Mouse (Mus musculus) erythroblast, adult 5-6 weeks (primary cell): ENCODE measurements around the gene Gp1bb. TPM values are rescaled to one million over a fixed set of nuclear protein-coding genes. Genes with fewer than 3 reads are reported as not detected.

Source experiments
- ATAC-seq: replicated peaks from 2 replicates; pipeline ENCODE4 v1.8.0; 2016; ENCODE audit warnings: moderate number of reproducible peaks, mild to moderate bottlenecking, moderate TSS enrichment, inconsistent platforms; ENCODE audit not compliant: poor library complexity, low FRiP score, severe bottlenecking
- total RNA-seq, 2 experiments: library from RNA; stranded (forward) in 1 of 2; stranded (reverse) in 1 of 2; fragments of 150-400 nt in 1 of 2; fragments of 200-764, 138-1000 nt in 1 of 2; gene quantifications; 2 replicates each; pipeline versions ENCODE4 v1.2.3 to v1.2.4; 2015 to 2017; ENCODE audit warnings: low replicate concordance in 2 of 2

Gp1bb gene
- total RNA-seq, 2 experiments from 2014 or later, result 0.94 to 3.7 TPM

GRCm38 (mm10) chr16:18611752-18612151 lies 10.5 kb downstream of the Gp1bb start:
- no peak for ATAC-seq

GRCm38 (mm10) chr16:18609099-18609498 lies 13.1 kb downstream of the Gp1bb start:
- no peak for ATAC-seq

DNA sequence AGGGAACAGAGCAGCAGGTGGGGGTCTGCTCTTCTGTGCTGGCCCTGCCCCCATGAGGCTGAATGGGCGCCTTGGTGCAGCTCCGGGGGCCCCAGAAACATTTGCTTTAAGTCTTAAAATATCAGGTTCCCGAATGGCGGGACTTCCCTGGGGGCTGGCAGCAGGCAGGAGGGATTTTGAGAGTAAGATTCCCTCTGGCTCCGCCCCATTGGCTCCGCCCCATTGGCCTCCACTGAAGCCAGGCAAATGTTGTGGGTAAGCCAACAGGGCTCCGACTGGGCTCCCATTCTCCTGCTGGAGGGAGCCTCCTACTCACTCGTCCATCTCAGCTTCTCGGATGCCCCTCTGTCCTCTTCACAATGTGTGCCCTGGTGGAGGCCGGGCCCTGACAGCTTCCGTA lies 14.0 kb downstream of the Gp1bb start:
- no peak for ATAC-seq

DNA sequence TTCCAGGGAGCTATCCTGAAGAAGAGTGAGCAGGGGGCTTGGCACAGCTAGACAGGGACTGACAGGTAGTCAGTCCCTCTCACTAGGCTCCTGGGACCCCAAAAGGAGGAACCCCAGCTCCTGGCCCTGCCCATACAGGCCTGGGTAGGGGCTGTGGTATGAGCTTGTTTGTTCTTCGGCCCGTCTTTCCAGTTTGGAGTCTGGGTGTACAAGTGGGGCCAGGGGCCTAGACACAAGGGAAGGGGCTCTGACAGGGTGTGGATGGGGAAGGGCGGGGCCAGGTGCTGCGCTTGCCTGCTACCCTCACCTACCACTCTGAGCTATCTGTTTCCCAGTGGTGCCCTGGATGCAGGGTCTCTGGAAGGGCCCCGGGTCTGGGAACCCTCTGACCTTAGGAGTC lies 16.5 kb downstream of the Gp1bb start:
- no peak for ATAC-seq

DNA sequence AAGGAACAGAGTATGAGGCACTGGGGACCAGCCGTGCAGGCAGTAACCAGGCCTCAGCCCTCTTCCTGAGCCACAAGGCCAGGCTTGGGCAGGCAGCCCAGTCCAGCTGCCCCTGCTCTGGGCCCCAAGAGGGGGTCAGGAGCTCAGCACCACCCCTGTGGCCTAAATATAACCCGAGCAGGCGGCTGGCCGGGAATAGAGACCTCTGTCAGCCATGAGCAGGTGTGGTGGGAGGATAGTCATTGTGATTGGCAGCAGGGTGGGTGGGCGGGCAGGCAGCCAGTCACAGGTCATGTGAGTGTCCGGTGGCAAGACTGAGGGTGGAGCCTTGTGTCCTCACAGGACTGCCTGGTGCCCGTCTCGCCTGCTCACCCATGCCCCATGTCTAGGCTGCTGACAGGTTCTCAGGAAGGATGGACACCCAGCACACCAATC lies 17.9 kb downstream of the Gp1bb start:
- ATAC-seq, result no peak

DNA sequence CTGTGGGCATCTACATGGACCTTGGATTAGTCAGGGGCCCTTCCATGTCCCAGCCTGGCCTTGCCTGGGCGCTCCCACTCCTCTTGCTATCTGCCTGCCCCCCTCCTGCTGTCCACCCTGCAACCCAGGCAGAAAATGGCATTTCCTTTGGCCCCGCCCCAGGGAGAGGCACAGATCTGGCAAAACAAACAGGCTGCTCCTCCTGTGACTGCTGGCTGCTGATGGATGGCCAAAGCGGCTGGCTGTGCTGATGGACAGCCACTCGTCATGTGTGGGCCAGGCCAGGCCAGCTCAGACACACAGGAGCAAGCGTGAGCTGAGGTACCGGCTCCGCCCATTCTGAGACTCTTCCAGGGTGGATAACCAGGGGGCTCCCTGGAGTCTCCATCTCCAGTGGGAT lies 20.8 kb downstream of the Gp1bb start:
- ATAC-seq, result no peak

GRCm38 (mm10) chr16:18598006-18598405 lies 24.2 kb downstream of the Gp1bb start:
- no peak for ATAC-seq

- no peak for ATAC-seq
Observed at GRCm38 (mm10) chr16:18596255-18596654, 25.9 kb downstream of the Gp1bb start.

DNA sequence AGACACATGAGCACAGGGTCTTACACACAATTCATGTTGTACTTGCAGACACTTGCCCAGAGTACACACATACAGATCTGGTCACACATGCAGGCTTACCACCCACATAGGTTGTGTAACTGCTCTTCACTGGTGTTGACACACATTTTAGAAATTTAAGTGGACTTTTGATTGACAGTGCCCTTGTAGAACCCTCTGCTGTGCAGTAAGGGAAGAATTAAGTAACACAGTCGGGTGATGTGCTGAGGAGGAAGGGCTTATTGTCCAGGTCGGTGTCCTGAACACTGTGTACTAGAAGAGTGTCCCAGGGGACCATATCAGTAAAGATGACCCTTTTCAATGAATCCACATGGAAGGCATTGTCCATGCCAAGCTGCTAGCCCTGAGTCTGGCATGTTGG lies 28.3 kb downstream of the Gp1bb start:
- no peak for ATAC-seq

GRCm38 (mm10) chr16:18591047-18592018 lies 30.9 kb downstream of the Gp1bb start:
- no peak for ATAC-seq

- ATAC-seq, result no peak
Observed at GRCm38 (mm10) chr16:18589804-18590790, 32.1 kb downstream of the Gp1bb start, which contains the start of gene Tbx1. Gene Tbx1 (minus strand): TSS chr16:18590671.

- no peak for ATAC-seq
Observed at GRCm38 (mm10) chr16:18589080-18589621, 33.1 kb downstream of the Gp1bb start.

DNA sequence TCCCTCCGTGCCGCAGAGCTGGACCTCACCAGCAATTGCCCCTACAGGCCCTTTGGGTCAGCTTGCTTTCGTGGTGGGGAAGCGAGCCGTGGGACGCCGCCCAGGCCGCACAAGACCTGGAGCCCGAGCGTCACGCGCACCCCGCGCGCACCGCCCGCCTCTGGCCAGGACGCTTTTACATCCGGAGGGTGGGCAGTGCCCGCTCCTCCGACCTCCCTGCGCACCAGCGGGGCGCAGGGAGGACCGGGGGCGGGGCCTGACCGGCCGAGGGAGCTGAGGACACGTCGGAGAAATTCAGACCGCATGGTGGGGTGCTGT lies 33.5 kb downstream of the Gp1bb start:
- no peak for ATAC-seq

DNA sequence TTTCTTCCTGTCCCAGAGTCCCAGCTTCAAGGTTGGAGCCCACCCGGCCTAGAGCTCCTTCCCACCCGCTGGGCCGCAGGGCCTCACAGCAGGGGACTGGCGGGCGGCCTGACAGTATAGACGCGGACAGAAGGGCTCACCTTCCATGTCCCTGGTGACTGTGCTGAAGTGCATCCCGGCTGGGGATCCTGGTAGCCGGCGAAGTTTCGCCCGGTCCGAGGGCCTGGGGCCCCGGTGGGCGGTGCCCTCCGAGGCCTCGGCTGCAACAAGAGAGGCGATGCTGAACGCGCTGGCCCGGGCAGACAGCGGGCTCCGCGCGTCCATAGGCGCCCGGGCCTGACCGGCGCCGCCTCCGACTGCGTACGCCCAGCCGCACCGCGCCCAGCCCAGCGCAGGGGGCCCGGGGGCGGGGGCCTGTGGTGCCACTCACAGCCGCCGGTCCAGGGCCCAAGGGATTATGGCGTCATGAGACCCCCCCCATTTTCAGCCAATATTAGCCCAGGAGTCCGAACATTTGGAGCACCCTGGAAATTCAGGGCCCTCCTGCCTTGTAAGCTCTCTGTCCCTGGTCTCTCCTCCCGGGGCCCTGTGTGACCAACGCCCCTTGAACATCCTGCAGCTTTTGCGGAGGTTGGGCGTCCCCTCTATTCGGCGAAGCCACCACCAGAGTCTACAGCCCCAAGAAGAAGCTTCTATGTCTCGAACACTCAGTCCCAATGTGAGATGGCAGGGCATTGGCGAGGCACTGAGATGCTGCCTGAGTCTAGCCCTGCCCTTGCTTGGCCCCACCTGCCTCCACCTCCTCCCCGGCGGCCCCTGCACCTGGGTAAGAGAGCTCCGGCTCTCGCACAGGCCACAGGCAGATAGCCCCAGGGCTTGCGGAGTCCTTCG lies 34.1 kb downstream of the Gp1bb start:
- ATAC-seq, result no peak

GRCm38 (mm10) chr16:18586906-18587546 lies 35.2 kb downstream of the Gp1bb start:
- ATAC-seq, result no peak

- no peak for ATAC-seq
Observed at GRCm38 (mm10) chr16:18586076-18586905, 35.9 kb downstream of the Gp1bb start.

GRCm38 (mm10) chr16:18585676-18586075 lies 36.5 kb downstream of the Gp1bb start:
- ATAC-seq, result no peak
